Mouse (Mus musculus): ENCODE measurements around the gene Slc39a8. TPM values are rescaled to one million over a fixed set of nuclear protein-coding genes. Genes with fewer than 3 reads are reported as not detected.

The Slc39a8 gene
- polyA plus RNA-seq, 1 experiment: 3.3 TPM

DNA sequence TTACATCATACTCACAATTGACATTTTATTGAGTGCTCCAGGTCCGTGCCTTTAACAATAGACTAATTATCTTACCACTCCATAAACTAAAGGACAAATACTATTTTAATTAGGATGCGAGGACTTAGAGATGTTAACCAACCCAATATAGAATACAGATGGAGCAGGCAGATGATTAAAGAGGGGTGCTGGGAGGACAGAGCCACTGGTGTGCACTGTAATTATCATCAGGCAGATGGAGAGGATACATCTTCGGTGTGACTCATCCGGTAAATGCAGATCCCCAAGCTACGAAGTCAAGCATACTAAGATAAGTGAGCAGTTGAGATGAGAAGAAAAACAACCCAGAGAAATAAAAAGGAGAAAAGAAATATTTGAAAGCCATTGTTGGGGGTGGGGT is 34.4 kb downstream of the Slc39a8 start:
- no peak overlapping the region for H3K27ac ChIP-seq (ENCODE audit: insufficient read depth, low read depth, low read length)
- peaks cover under 1% of the 10 kb centered on the region; the same call in 1 of the 2 replicates for H3K4me1 ChIP-seq (ENCODE audit: control insufficient read depth, insufficient read depth, insufficient read length, low read length)
- H3K36me3 ChIP-seq (ENCODE audit: control insufficient read depth, insufficient read depth, low read length): no peaks in the 10 kb centered on the region; the same call in 1 of the 2 replicates
- WGBS: 92% methylated on average over 5 of the region's 5 CpGs
- no peak overlapping the region for H3K4me3 ChIP-seq (ENCODE audit: low read depth, low read length)
- no peak for TF ChIP-seq CTCF (IDR thresholded peaks at IDR 0.05; ENCODE audit: extremely low read depth, insufficient read length, insufficient replicate concordance, low read depth, low read length)
- no peak for TF ChIP-seq POLR2A (IDR thresholded peaks at IDR 0.05; ENCODE audit: low read depth, low read length)
- H3K27me3 ChIP-seq (ENCODE audit: control insufficient read depth, insufficient read depth, low read length): no peaks in the 10 kb centered on the region

DNA sequence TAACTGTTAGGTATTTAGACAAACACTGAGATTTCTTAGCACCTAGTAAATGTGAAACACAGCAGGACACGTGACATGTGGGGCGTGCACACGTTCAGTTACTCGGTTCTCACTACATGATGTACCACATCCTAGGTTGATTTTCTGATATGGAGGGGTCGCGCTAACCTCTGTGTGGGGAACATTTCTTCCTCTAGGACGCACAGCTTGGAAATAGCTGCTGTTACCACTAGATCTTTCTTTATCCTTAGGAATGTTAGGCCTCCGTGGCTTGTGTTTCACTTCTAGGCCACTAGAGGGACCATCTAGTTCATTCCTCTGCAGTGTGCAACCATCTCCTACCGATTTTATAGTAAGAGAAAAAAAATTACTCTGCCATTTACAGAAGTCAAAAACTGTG is 37.7 kb downstream of the Slc39a8 start:
- Histone ChIP-seq H3K4me1 (ENCODE audit: control insufficient read depth, insufficient read depth, insufficient read length, low read length) (no peaks in the 10 kb centered on the region), H3K27ac (ENCODE audit: insufficient read depth, low read depth, low read length) (no peak overlapping the region), H3K36me3 (ENCODE audit: control insufficient read depth, insufficient read depth, low read length) (no peaks in the 10 kb centered on the region; the same call in 1 of the 2 replicates), H3K27me3 (ENCODE audit: control insufficient read depth, insufficient read depth, low read length) (no peaks in the 10 kb centered on the region), H3K4me3 (ENCODE audit: low read depth, low read length) (no peak overlapping the region)
- no peak for TF ChIP-seq POLR2A (IDR thresholded peaks at IDR 0.05; ENCODE audit: low read depth, low read length)
- TF ChIP-seq CTCF (IDR thresholded peaks at IDR 0.05; ENCODE audit: extremely low read depth, insufficient read length, insufficient replicate concordance, low read depth, low read length): no peak
- 55% methylated on average over 9 of the region's 9 CpGs for WGBS

DNA sequence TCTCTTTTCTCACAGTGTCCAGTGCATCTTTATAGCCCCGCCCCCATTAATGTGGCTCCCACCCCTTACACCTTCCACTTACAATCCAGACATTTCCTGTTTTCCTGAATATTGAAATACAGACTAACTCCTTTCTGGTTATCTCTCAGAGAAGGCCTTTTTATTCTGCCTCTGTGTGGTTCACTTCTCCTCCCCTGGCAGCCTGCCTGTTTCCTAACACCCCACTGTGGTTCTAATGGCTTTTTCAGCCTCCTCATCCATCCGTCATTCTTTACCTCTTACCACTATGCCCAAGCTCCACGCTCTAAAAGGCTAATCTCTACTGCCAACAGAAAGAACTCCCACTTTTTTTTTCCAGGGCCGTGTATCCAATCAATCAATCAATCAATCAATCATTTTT is 44.0 kb downstream of the Slc39a8 start:
- Histone ChIP-seq H3K4me3 (ENCODE audit: low read depth, low read length) (no peak overlapping the region), H3K27me3 (ENCODE audit: control insufficient read depth, insufficient read depth, low read length) (no peaks in the 10 kb centered on the region), H3K27ac (ENCODE audit: insufficient read depth, low read depth, low read length) (no peak overlapping the region), H3K36me3 (ENCODE audit: control insufficient read depth, insufficient read depth, low read length) (no peaks in the 10 kb centered on the region), H3K4me1 (ENCODE audit: control insufficient read depth, insufficient read depth, insufficient read length, low read length) (no peaks in the 10 kb centered on the region)
- WGBS: 74% methylated on average over 4 of the region's 4 CpGs
- TF ChIP-seq CTCF (IDR thresholded peaks at IDR 0.05; ENCODE audit: extremely low read depth, insufficient read length, insufficient replicate concordance, low read depth, low read length) (no peak), POLR2A (IDR thresholded peaks at IDR 0.05; ENCODE audit: low read depth, low read length) (no peak)

DNA sequence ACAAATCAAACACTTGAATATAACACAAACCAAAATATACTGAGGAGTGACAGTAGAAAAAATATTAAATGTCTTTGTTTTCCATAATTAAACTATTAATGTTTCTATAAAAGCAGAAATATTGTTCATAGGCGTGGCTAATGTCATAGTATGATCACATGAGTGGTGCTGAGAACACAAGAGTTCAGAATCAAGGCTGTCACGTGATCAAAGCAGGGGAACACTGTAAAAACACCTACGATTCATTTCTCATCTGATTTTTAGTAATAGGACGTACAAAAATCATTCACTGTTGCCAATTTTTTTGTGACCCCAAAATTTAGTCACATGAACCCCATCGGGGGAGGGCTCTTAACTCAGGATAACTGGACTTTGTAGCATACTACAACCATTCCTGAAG is 47.2 kb downstream of the Slc39a8 start:
- no peak overlapping the region for H3K4me3 ChIP-seq (ENCODE audit: low read depth, low read length)
- TF ChIP-seq POLR2A (IDR thresholded peaks at IDR 0.05; ENCODE audit: low read depth, low read length) (no peak), CTCF (IDR thresholded peaks at IDR 0.05; ENCODE audit: extremely low read depth, insufficient read length, insufficient replicate concordance, low read depth, low read length) (no peak)
- 89% methylated on average over 5 of the region's 5 CpGs for WGBS
- no peaks in the 10 kb centered on the region for H3K4me1 ChIP-seq (ENCODE audit: control insufficient read depth, insufficient read depth, insufficient read length, low read length)
- no peaks in the 10 kb centered on the region for H3K27me3 ChIP-seq (ENCODE audit: control insufficient read depth, insufficient read depth, low read length)
- no peak overlapping the region for H3K27ac ChIP-seq (ENCODE audit: insufficient read depth, low read depth, low read length)
- no peaks in the 10 kb centered on the region for H3K36me3 ChIP-seq (ENCODE audit: control insufficient read depth, insufficient read depth, low read length)

DNA sequence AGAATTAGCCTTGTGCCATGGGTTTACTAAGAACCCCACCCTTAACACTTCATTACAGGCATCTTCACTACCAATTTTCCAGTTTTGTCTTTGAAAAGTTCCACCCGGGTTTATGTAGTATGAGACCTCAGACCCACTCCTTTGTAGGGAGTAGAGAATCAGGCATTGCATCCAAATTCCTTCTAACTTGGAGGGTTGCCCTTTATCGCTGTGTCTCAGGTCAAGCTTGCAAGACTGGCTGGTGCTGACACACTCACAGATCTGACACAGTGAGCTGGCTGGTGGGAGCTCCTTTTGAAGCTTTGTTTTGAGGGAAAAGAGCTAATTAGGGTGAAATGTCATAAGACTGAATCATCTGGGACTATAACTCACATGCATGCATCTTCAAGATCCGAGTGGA is 48.5 kb downstream of the Slc39a8 start:
- WGBS: 82% methylated on average over 3 of the region's 3 CpGs
- no peaks in the 10 kb centered on the region for H3K4me1 ChIP-seq (ENCODE audit: control insufficient read depth, insufficient read depth, insufficient read length, low read length)
- no peaks in the 10 kb centered on the region for H3K27me3 ChIP-seq (ENCODE audit: control insufficient read depth, insufficient read depth, low read length)
- H3K36me3 ChIP-seq (ENCODE audit: control insufficient read depth, insufficient read depth, low read length): no peaks in the 10 kb centered on the region
- no peak overlapping the region for H3K27ac ChIP-seq (ENCODE audit: insufficient read depth, low read depth, low read length)
- TF ChIP-seq CTCF (IDR thresholded peaks at IDR 0.05; ENCODE audit: extremely low read depth, insufficient read length, insufficient replicate concordance, low read depth, low read length): no peak
- no peak for TF ChIP-seq POLR2A (IDR thresholded peaks at IDR 0.05; ENCODE audit: low read depth, low read length)
- no peak overlapping the region for H3K4me3 ChIP-seq (ENCODE audit: low read depth, low read length)

DNA sequence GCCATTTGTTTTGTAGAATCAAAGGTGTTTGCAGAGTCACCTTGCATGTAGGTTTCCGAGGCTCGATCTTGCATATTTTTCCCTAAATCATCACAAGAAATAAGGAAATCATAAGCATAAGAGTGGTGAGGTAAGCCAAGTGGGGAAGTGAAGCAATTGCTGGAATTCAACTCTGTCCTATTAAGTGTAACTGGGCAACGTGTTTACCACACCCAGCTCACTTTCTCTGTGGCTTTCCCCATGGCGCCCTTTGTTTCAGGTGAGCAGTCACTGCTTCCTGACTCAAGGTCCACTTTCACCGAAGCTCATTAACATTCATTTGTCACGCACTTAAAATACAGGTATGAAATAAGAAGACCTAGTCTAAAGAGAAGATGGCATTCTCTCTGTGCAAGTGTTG is 53.0 kb downstream of the Slc39a8 start:
- no peaks in the 10 kb centered on the region for H3K4me1 ChIP-seq (ENCODE audit: control insufficient read depth, insufficient read depth, insufficient read length, low read length)
- no peaks in the 10 kb centered on the region for H3K36me3 ChIP-seq (ENCODE audit: control insufficient read depth, insufficient read depth, low read length)
- 79% methylated on average over 6 of the region's 6 CpGs for WGBS
- no peak overlapping the region for H3K27ac ChIP-seq (ENCODE audit: insufficient read depth, low read depth, low read length)
- no peaks in the 10 kb centered on the region for H3K27me3 ChIP-seq (ENCODE audit: control insufficient read depth, insufficient read depth, low read length)
- H3K4me3 ChIP-seq (ENCODE audit: low read depth, low read length): no peak overlapping the region
- TF ChIP-seq POLR2A (IDR thresholded peaks at IDR 0.05; ENCODE audit: low read depth, low read length) (no peak), CTCF (IDR thresholded peaks at IDR 0.05; ENCODE audit: extremely low read depth, insufficient read length, insufficient replicate concordance, low read depth, low read length) (no peak)

DNA sequence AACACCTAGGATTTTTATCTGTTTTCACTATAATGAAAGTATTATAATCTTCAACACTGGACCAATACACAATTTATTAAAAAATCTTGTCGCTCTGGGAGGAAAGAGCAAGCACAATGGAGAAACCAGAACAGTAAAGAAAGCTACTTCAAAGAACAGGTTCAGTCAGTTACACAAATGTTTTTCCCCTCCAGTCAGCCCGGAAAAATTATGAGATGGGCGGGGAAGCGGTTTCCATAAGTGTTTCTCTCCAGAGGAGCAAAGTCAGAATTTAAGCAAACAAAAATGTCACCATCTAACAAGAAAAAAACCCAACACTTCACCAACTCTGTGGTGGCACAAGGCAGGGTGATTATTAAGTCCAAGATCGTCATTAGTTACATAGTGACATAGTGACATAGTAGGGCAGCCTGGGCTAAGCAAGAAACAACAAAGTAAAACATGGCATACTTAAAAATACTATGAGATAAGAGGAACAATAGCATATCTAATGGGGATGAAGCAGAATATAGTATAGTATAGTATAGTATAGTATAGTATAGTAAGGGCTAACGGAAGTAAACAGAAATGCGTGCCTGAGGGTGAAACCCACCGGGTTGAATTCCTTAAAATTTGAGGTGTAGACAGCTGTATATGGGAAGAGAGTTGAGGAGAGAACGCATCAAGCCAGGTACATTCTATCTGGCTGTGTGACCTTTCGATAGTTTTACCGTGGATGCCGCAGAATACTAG is 61.0 kb downstream of the Slc39a8 start:
- no peak overlapping the region for H3K4me3 ChIP-seq (ENCODE audit: low read depth, low read length)
- WGBS: 73% methylated on average over 12 of the region's 12 CpGs
- no peaks in the 10 kb centered on the region for H3K4me1 ChIP-seq (ENCODE audit: control insufficient read depth, insufficient read depth, insufficient read length, low read length)
- no peaks in the 10 kb centered on the region for H3K27me3 ChIP-seq (ENCODE audit: control insufficient read depth, insufficient read depth, low read length)
- no peak overlapping the region for H3K27ac ChIP-seq (ENCODE audit: insufficient read depth, low read depth, low read length)
- TF ChIP-seq CTCF (IDR thresholded peaks at IDR 0.05; ENCODE audit: extremely low read depth, insufficient read length, insufficient replicate concordance, low read depth, low read length) (no peak), POLR2A (IDR thresholded peaks at IDR 0.05; ENCODE audit: low read depth, low read length) (no peak)
- H3K36me3 ChIP-seq (ENCODE audit: control insufficient read depth, insufficient read depth, low read length): no peaks in the 10 kb centered on the region

Data from small intestine, adult 2 months (tissue).